Mouse (Mus musculus) right cerebral cortex, adult 18-20 months (tissue): Measurements from ENCODE around the gene Pyroxd1.
"Not testable (repeated sequence)": the region's sequence is repeated elsewhere in the genome, so short reads cannot be mapped to it uniquely, and the experiment has no call there.

ENCODE experiments used
- DNase-seq: peaks from one replicate; pipeline ENCODE4 v3.0.0; 2022; ENCODE audit warnings: mixed read lengths

Gene Pyroxd1

DNA sequence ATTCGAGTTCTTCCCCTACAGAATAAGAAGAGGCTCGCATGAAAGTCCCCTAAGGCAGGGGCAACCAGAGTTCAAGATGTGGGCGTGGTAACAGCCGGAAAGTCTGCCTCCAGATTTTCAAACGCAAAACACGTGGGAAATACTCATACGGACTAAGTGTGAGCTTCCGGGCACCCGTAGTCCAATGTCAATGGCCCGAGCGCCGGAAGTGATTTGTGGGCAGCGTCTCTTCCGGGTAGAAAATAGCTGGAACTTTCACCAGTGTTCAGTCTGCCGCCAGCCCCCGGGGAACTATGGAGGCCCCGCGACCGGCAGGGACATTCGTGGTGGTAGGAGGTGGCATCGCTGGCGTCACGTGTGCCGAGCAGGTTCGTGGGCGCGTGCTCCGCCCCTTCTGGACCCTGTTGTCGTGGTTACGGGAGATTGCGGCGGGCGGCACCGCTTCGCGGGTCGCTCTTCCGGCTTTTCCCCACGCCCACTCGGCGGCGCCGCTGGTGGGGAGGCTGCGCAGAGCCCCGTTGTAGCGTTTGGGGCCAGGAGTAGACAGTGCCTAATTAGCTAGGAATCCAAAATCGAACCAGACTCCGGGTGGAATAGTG, at the start of gene Pyroxd1:
TSS of gene Pyroxd1 (plus strand) at position 215 of the 599 bp plus-strand sequence.
- DNase-seq = peak; percentile 92

DNA sequence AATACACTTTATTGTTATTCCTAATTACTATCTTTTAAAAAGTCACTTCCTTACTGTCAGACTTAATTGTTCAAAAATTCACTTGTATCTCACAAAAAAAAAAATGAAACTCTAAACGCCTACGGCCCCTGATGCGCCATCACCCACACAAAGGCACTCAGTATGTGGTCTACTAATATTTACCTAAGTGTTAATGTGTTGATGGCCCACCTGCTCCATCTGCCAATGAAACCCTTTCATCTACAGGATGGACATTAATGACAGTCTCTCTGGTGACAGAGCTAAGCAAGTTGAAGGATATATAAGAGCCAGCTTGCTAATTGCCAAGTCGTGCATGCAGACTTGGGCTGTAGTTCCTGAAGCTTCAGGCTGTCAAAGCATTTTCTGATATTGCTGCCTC, 47.4 kb upstream of the Pyroxd1 start, which contains the start of gene Iapp:
TSS of gene Iapp (plus strand) at position 326 of the 400 bp plus-strand sequence.
- DNase-seq = no peak

DNA sequence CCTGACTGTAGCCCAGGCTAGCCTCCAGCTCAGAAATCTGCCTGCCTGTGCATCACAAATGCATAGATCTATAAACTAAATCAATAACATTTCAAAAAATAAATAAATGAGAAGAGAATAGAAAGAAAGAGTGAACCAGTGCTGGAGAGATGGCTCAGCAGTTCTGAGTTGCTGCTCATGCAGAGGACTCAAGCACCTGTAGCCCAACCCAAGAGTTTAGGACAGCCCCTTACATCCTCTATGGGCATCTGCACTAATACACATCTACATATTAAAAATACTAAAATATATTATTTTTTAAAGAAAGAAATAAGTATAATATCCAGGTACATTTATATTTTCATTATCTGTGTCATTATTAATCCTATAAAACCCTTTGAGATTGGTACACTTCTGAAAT, 40.4 kb upstream of the Pyroxd1 start:
- DNase-seq = no peak

DNA sequence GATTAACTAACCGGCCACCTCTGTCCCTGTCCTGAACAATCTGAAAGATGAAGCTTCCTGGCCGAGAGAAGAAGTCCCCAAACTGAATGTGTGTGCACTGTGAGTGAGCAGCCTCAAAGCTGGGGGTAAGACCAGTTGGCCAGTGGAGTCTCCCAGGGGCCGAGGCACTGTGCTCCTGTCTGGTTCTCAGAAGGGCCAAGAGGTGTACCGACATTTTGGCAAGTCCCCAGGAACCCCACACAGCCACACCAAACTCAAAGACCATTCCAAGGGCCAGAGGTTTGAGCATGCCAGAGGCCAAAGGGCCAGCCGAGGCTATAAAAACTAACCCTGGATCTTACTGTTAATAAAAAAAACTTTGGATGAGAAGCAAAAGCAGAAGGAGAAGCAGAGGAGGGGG, 31.2 kb upstream of the Pyroxd1 start:
- no peak for DNase-seq

DNA sequence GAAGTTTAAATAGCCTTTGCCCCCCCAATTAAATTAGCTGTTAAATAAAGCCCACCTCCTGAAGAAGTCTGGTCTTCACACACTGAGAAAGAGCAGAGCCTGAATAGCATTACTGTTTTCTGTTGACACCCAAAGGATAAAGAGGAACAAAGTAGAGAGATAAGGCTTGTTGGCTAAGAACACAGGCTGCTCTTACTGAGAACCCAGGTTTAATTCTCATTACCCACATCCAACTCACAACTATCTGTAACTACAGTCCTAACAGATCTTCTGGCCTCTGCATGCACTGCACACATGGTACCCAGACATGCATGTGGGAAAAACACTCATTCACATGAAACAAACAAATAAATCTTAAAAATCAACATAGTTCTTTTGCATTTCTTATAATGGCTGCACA, 28.3 kb upstream of the Pyroxd1 start:
- no peak for DNase-seq

DNA sequence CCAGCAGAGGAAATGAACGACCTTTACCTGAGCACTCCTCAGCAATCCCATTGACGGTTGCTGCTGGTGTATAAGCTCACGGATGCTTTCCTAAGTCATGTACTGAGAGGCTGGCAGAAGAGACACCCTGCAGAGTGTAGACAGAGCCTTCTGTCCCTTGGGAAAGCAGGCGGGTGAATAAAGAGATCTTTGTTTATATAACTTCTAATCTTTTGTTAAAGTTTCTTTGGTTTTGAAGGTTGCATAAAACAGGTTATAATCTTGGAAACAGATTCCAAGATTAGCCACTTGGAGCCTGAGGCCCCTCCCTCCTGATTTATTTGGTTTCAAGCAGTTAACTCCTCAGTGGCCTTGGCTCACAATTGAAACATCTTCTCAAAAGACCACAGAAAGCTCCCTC, 22.6 kb upstream of the Pyroxd1 start, which contains the start of gene Slco1a5:
TSS of gene Slco1a5 (minus strand) at position 101 of the 400 bp plus-strand sequence.
- no peak for DNase-seq

DNA sequence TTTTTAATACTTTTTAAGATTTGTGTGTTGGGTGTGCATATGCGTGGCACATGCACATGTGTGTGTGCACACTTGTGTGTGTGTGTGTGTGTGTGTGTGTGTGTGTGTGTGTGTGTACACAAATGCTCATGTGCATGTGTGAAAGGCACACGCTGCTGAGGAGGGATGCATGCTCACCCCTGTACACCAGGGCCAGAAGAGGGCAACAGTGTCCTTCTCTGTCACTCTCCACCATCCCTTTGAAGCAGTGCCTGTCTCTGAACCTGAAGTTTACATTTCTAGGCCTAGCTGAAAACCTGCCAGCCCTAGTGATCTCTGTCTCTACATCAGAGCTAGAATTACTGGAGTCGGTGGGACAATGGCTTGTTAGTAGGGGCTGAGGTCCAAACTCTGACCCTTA, 18.9 kb upstream of the Pyroxd1 start:
- no peak for DNase-seq

DNA sequence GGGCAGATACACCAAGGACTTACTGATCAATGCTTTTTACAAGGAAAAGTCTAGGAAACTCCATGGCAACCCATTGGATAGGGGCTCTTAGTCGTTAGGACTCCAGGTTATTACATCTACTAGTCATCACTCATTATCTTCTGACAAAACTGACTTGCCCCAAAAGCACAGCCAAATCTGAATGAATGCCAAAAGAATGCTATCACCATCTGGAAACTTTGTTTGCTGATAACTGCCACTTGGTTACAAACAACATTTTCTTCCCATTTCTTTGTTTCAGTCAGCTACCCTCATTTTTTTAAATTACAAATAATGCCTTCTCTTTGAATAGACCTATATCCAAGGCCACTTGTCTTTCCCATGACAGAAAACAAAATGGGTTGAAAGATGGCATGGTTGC, 16.3 kb upstream of the Pyroxd1 start:
- DNase-seq = no peak

DNA sequence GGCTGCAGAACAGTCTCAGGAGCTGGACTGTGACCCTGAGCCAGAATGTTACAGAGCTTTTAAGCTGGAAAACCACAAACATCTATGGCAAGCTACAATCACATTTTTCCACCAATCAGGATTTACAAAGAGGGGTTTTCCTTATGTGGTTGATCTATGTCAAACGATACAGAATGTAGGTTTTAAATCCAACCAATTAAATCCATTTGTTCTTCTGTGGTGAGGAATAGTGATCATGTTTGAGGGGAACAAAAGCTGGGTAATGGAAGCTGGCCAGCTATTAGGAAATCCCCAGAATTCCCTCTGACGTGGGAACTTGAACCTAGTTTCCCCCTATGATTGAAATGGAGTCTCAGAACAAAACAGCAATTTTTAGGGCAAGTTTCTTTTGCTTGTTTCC, 6.5 kb upstream of the Pyroxd1 start:
- DNase-seq = no peak

DNA sequence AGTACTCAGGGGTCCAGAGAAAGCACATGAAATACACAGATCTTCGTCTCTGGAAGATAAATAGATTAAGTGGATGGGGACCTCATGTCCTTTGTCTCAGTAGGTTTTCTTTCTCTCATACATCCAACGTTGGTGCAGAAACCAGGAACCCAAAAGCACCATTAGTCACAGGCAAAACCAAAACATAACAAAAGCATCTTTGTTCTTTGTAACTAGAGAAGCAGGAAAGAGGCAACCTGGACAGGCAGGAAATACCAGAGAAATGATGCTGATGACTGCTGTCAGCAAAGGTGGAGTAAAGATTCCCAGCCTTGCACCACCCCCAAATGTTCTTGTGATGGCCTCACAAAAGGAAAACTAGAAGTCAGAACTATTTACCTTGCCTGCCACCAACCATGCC, 5.9 kb upstream of the Pyroxd1 start:
- DNase-seq = no peak

DNA sequence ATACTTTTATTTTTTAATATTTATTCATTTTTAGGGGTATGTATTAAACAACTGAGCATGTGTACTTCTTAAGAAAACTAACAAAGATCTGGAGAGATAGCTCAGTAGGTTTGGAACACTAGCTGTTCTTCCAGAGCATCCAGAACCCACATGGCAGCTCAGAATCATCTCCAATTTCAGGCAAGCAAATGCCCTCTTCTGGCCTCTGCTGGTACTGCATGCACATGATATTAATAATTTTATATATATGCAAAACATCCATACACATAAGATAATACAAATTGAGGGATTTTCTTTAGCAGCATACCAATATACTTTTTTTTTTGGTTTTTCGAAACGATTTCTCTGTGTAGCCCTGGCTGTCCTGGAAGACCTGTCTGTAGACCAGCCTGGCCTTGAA, 1.9 kb upstream of the Pyroxd1 start:
- DNase-seq = peak; percentile 41

DNA sequence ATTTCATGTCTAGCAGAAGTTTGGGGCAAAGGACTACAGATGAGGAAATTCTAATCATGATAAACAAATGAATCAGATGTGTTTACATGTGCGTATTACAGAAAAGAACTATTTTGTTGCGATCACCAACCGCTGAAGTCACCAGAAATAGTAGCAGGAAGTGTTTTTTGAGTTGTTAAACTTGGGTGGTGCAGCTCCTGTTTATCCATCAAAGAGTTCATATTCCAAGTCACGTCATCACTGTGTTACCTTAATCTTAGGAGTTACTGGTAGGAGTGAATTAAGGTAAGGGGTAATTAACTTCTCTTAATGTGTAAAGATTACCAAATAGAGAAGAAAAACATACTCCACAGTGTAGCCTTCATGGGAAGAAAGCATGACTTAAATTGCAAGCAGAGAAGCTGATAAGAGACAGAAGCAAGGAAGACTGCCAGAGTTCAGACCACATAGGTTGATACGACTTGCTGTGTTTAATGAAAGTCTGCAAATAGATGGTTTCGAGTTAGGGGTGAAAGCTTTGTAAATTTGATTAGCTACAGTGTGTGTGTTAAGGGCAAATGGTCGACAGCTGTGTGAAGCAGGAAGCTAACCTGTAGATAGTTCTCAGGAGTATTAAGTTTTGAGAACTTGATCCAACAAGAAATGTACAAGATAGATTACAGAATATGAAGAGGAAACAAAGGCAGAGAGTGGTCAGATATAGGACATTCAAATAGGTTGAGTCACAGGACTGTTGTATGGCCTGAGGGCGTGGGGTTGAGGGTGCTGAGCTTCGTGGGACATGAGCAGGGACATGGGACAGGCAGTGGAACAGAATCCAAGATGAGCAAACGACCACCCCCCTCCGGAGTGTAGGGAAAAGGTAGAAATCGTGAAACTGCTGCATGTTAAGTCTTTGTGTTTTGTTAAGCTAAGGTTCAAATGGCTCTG, 992 bp downstream of the Pyroxd1 start:
- no peak for DNase-seq

DNA sequence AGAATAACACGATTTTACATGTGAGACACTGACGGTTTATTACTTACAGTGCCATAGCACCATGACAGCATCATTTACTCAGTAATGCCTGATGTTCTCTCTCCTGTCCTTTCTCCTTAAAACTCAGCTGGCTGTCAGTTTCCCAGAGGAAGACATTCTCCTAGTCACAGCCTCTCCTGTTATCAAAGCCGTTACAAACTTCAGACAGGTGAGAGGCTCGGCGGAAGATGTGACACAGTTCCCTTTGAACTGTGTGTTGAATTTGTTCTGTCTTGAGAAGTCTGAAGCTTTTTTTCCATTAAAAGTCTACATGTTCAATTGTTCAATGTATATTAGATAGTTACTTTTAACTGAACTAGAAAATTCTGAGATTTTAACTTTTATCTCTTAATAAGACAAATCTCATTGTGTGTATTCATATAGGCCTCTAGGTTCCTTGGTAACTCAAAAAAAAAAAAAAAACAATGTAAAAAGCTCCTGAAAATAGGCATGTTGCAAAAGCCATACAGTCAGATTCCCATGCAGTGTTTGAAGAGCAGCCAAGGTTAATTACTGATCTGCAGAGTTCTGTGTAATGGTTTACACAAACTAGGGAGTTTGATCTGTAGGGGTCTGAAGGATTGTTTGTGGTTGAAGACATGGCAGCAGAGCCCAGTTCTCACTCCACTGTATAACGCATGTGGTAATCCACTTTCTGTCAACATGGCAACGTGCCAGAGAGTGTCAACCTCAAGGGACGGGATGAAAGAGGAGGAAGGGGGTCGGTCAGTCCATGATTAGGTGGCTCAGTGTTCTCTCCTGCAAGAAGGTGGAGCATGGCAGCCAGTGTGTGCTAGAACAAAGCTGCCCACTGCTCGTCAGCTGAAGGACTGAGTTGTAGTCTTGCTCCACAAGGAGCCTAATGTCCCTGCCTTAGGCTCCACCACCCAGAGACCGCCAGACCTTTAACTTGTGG, 2.3 kb downstream of the Pyroxd1 start:
- DNase-seq = no peak

DNA sequence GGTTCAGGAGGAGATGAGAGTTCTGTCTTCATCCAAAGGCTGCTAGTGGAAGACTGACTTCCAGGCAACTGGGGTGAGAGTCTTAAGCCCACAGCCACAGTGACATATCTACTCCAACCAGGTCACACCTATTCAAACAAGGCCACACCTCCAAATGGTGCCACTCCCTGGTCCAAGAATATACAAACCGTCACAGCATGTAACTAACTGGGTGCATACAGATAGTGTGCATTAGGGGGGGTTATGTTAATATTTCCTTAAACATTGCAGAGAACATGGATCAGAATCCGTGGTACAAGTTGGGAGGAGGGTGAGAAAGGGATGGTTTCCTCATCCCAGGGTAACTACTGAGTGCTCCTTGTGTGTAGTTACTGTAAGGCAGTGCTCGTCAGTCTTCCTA, 6.6 kb downstream of the Pyroxd1 start:
- not testable (repeated sequence) for DNase-seq

DNA sequence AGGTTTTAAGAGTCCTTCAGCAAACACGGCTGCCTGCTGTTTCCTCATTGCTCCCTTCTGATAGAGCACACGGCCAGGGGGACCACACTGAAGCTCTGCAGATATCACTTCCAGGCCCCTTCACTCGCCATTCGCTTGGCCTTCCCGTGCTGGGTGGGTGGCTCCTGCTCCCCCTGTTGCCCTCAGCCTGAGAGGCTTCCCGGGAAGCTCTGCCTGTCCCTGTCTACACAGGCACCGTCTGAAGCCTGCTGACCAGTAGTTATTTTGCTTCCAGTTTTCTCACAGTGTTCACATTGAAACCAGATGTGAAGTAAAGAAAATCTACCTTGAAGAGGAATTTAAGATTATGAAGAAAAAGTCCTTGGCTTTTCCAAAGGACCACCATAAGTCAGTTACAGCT, 11.7 kb downstream of the Pyroxd1 start:
- no peak for DNase-seq

DNA sequence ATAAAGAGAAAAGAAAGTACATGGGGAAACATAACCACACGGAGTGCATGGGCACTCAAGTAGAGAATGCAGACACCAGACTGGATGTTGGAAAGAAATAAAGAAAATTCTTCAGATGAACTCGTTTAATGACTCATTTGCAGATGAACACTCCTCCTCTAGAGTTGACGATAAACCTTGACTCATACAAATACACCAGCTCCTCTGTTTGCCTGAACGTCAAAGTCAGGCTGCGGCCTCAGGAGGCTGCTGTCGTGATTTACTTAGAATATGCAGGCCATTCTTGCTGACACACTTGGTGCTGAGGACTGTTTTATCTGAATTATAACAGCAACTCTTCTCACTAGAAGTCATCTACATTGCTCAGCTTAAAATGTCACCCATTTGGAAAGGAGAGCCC, 16.6 kb downstream of the Pyroxd1 start:
- no peak for DNase-seq

DNA sequence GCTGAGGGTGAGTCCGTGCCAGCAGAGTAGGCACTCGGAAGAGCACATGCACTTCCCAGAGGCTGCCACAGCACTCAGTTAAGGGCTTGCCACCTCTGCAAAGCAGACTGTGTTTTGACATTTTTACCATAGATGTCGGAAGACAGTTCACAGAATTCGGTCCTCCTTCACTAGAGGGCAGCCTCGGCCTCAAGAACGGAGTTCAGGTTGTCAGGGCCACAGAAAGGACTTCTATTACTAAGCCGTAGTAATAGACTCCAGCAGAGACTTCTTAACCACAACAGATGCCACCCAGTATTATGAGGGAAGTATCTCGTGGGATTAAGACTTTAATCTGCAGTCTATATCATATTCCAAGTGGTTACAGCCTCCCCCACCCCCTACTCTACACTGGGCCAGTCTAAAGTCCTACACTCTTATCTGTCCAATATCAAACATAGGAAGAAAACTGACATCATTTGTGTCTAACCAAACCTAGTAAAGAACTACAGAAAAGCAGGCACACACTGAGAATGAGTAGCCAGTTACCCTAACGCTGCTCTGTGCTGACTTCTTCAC, 17.6 kb downstream of the Pyroxd1 start:
- peak; percentile 20 for DNase-seq

DNA sequence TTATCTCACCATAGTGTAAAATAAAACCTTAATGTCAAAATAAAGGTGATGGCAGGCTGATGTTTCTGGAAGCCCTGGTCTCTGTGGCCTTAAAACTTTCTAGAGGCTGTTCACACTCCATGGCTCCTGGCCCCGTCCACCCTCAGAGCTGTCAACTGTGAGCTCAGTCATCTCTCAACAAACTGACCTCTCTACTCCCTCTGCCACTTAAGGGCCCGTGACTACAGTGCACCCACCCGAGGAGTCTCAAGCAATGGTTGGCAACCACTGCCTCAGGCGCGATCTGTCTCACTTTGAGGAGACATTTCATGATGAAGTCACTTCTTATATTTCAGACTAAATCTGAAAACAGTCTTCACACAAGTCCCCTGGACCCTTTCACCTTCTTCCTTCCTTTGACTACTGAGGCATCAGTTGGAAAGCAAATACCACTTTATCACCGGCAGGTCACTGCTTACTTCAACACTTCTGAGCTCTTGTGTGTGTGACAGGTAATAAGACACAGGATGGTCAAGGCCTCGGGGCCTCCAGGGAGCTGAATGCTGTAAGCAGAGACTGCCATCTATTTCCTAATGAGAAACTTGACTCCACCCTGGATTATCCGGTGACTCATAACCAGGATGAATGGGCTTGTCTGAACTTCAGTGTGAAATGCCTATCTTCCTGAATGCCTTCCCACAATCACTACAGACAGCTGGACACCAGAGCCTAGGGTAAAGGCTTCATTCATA, 20.5 kb downstream of the Pyroxd1 start:
- DNase-seq = no peak

DNA sequence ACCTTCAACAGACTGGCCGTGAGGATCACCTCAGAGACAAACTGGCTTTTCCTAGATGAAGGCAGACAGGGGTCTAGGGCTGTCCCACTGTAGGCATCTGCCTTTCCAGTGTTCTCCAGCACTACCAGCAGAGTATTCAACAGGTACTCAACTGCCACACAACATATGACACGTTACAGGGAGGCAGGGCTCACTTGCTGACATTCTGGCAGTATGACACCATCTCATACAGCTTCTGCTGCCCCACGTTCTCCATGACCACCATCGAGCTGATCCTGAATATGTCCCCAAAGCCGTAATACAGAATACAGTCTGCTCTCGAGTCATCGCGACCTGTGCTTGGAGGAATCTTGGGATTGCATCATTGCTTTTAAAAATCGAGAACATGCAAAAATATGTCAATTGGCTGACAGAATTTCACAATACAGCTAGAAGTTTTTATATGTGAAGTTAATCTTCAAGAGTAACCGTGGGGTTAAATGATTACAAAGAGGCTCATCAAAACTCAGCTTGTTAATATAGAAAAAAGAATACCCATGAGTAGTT, 21.1 kb downstream of the Pyroxd1 start:
- no peak for DNase-seq

DNA sequence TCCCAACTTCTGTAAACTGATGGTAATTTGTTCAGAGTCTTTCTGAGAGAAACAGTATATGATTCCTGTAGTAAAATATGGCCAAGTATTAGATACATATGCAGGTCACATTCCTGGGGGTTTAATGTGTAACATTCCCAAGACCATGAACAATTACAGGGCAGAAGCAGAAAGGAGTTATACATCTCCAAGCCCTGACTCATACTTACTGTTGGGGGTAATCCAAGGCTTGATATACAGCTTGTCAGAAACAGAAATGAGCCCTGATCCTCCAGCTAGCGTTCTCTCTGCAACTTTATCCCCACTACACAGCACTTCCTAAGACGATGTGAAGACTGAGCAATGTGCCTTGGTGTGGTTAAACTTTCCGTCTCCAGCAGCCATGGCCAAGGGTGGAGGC, 22.1 kb downstream of the Pyroxd1 start:
- no peak for DNase-seq

DNA sequence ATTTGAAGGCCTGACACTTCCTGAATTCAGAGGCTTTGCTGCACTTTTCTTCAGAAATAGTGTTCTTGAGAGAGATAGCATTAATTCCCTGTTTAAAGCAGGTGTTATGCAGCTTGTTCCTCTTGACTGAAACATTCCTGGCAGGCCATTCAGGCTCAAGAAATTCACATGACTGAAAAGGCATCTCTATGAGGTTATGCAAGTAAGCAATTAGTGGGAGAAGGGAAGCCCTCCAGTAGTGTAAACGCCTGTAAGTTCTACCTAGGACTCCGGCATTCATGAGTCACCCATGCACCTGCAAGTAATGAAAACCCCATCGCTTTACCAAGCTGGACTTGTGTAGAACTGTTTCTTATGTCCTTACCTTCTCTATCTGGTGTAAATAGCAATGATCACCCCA, 24.1 kb downstream of the Pyroxd1 start:
- DNase-seq = no peak

DNA sequence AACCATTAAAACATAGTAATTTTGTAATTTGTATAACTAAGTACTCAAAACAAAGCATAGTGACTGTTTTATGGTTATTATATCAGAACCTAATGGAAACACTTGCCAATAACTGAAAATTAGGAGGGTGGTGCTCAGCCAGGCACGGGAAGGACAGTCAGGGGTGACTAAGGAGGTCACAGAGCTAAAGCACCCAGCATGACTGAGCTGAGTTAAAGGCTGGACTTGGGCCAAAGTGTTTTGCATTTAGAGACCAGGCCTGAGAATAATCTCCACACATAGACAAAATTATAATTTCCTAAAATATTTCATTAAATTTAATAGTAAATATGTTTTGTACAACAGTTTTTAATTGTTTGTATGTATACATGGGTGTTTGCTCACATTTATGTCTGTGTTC, 31.6 kb downstream of the Pyroxd1 start:
- no peak for DNase-seq
